Mouse (Mus musculus) liver, postnatal 0 days (tissue): ENCODE measurements at regions not wholly inside any gene's neighbourhood (a gene's known extent, or its start where the extent isn't known, plus 50 kb on each side); places are given as distances from the start of the nearest gene placed in this dataset.

ENCODE experiments used
- ATAC-seq: fragments of 200-750 bp; cut with Nextera tagmentation; 2 replicates; pipeline ENCODE4 v1.8.0; 2017; ENCODE audit warnings: mild to moderate bottlenecking, moderate library complexity
- DNase-seq: peaks from one replicate; pipeline ENCODE4 v3.0.0-alpha.2; 2016
- H3K27ac ChIP-seq: fragments of 300-500 bp; sonication (generic); 2 replicates; pipeline ENCODE4 v1.5.1; 2014; ENCODE audit warnings: antibody characterized with exemption, moderate library complexity, mild to moderate bottlenecking, low read depth
- H3K27me3 ChIP-seq: fragments of 300-500 bp; sonication (generic); 2 replicates; pipeline ENCODE4 v1.6.1; 2014; ENCODE audit warnings: low read length, control low read depth, mixed read lengths; ENCODE audit not compliant: insufficient read depth
- H3K36me3 ChIP-seq: fragments of 300-500 bp; sonication (generic); replicated peaks from 2 replicates; pipeline ENCODE4 v1.6.1; 2014; ENCODE audit warnings: mild to moderate bottlenecking, control low read depth, low read length, moderate library complexity, mixed read lengths; ENCODE audit not compliant: insufficient read depth
- H3K4me1 ChIP-seq: fragments of 300-500 bp; sonication (generic); 2 replicates; pipeline ENCODE4 v1.6.1; 2014; ENCODE audit warnings: antibody characterized with exemption, mild to moderate bottlenecking, control low read depth; ENCODE audit not compliant: insufficient read depth
- H3K4me2 ChIP-seq: fragments of 300-500 bp; sonication (generic); 2 replicates; pipeline ENCODE4 v1.6.1; 2014; ENCODE audit warnings: low read depth, mild to moderate bottlenecking, low read length, moderate library complexity, mixed read lengths
- H3K4me3 ChIP-seq: fragments of 300-500 bp; sonication (generic); 2 replicates; pipeline ENCODE4 v1.5.1; 2014; ENCODE audit warnings: low read depth, low read length
- H3K9ac ChIP-seq: fragments of 300-500 bp; sonication (generic); replicated peaks from 2 replicates; pipeline ENCODE4 v1.6.1; 2014; ENCODE audit warnings: mild to moderate bottlenecking, moderate library complexity
- H3K9me3 ChIP-seq: fragments of 300-500 bp; sonication (generic); 2 replicates; pipeline ENCODE4 v1.6.1; 2016; ENCODE audit warnings: mild to moderate bottlenecking, control low read depth, low read length, mixed read lengths
- CTCF ChIP-seq: sonication (generic); IDR thresholded peaks from 2 replicates; pipeline ENCODE4 v1.5.1; 2016; ENCODE audit warnings: antibody characterized with exemption, low read depth
- EP300 ChIP-seq: IDR thresholded peaks from 2 replicates; pipeline ENCODE4 v1.6.1; 2016; ENCODE audit warnings: antibody characterized with exemption, low read depth, mild to moderate bottlenecking
- WGBS: fragments of 180-500 bp; shearing (Covaris S2); extraction: QIAGEN DNeasy Blood & Tissue Kit; methylation state at CpG from one replicate; pipeline ENCODE4 v1.1.7; 2014; ENCODE audit not compliant: insufficient replicate concordance; 5-methylcytosine and 5-hydroxymethylcytosine counted together

- Histone ChIP-seq H3K4me2 (no peak overlapping the region), H3K4me3 (no peak overlapping the region), H3K27me3 (no peaks in the 10 kb centered on the region), H3K9me3 (no peaks in the 10 kb centered on the region), H3K4me1 (no peaks in the 10 kb centered on the region), H3K9ac (no peak overlapping the region), H3K27ac (no peak overlapping the region), H3K36me3 (no peaks in the 10 kb centered on the region)
- ATAC-seq (no peak), DNase-seq (no peak)
- TF ChIP-seq CTCF (no peak), EP300 (no peak)
- WGBS: 85% methylated on average over 4 of the region's 4 CpGs
Observed at GRCm38 (mm10) chr14:71895468-71895867, 596.2 kb downstream of the Gm9195 start.

GRCm38 (mm10) chr14:71894811-71895210, 596.8 kb downstream of the Gm9195 start:
- TF ChIP-seq EP300 (no peak), CTCF (no peak)
- 72% methylated on average over 4 of the region's 4 CpGs for WGBS
- H3K36me3 ChIP-seq: no peaks in the 10 kb centered on the region
- no peaks in the 10 kb centered on the region for H3K27me3 ChIP-seq
- H3K4me3 ChIP-seq: no peak overlapping the region
- ATAC-seq (no peak), DNase-seq (no peak)
- H3K4me2 ChIP-seq: no peak overlapping the region
- H3K27ac ChIP-seq: no peak overlapping the region
- no peak overlapping the region for H3K9ac ChIP-seq
- no peaks in the 10 kb centered on the region for H3K4me1 ChIP-seq
- no peaks in the 10 kb centered on the region for H3K9me3 ChIP-seq

GRCm38 (mm10) chr14:71893361-71893760, 598.3 kb downstream of the Gm9195 start:
- WGBS: 75% methylated on average over 1 of the region's 1 CpGs
- no peak overlapping the region for H3K9ac ChIP-seq
- H3K4me1 ChIP-seq: no peaks in the 10 kb centered on the region
- no peak for TF ChIP-seq EP300
- no peak for TF ChIP-seq CTCF
- no peak overlapping the region for H3K4me2 ChIP-seq
- H3K27ac ChIP-seq: no peak overlapping the region
- H3K36me3 ChIP-seq: no peaks in the 10 kb centered on the region
- DNase-seq (no peak), ATAC-seq (no peak)
- no peak overlapping the region for H3K4me3 ChIP-seq
- H3K9me3 ChIP-seq: no peaks in the 10 kb centered on the region
- no peaks in the 10 kb centered on the region for H3K27me3 ChIP-seq

- no peak overlapping the region for H3K9ac ChIP-seq
- H3K27ac ChIP-seq: no peak overlapping the region
- ATAC-seq: no peak
- no peak for DNase-seq
- H3K4me3 ChIP-seq: no peak overlapping the region
- H3K4me1 ChIP-seq: no peaks in the 10 kb centered on the region
- 61% methylated on average over 1 of the region's 1 CpGs for WGBS
- TF ChIP-seq EP300: no peak
- no peak for TF ChIP-seq CTCF
- H3K4me2 ChIP-seq: no peak overlapping the region
- no peaks in the 10 kb centered on the region for H3K27me3 ChIP-seq
- no peaks in the 10 kb centered on the region for H3K9me3 ChIP-seq
- no peaks in the 10 kb centered on the region for H3K36me3 ChIP-seq
Observed at GRCm38 (mm10) chr14:71891667-71892066, 600.0 kb downstream of the Gm9195 start.

- ATAC-seq (no peak), DNase-seq (no peak)
- H3K4me3 ChIP-seq: no peak overlapping the region
- H3K4me1 ChIP-seq: no peaks in the 10 kb centered on the region
- TF ChIP-seq EP300: no peak
- no peak for TF ChIP-seq CTCF
- no peak overlapping the region for H3K4me2 ChIP-seq
- H3K27ac ChIP-seq: no peak overlapping the region
- no peak overlapping the region for H3K9ac ChIP-seq
- no peaks in the 10 kb centered on the region for H3K9me3 ChIP-seq
- no peaks in the 10 kb centered on the region for H3K27me3 ChIP-seq
- H3K36me3 ChIP-seq: no peaks in the 10 kb centered on the region
- 85% methylated on average over 2 of the region's 2 CpGs for WGBS
Observed at GRCm38 (mm10) chr14:71882871-71883270, 608.8 kb downstream of the Gm9195 start.

GRCm38 (mm10) chr14:71845546-71845945, 646.1 kb downstream of the Gm9195 start:
- H3K27me3 ChIP-seq: no peaks in the 10 kb centered on the region
- no peak for ATAC-seq
- TF ChIP-seq CTCF (no peak), EP300 (no peak)
- DNase-seq: no peak
- H3K36me3 ChIP-seq: no peaks in the 10 kb centered on the region
- H3K9me3 ChIP-seq: no peaks in the 10 kb centered on the region
- no peak overlapping the region for H3K27ac ChIP-seq
- H3K4me3 ChIP-seq: no peak overlapping the region
- no peak overlapping the region for H3K9ac ChIP-seq
- no peak overlapping the region for H3K4me2 ChIP-seq
- H3K4me1 ChIP-seq: no peaks in the 10 kb centered on the region

- 78% methylated on average over 13 of the region's 13 CpGs for WGBS
- no peak for ATAC-seq
- no peak overlapping the region for H3K9ac ChIP-seq
- H3K4me3 ChIP-seq: no peak overlapping the region
- no peak for DNase-seq
- no peaks in the 10 kb centered on the region for H3K4me1 ChIP-seq
- H3K9me3 ChIP-seq: no peaks in the 10 kb centered on the region
- TF ChIP-seq CTCF: no peak
- no peak for TF ChIP-seq EP300
- no peaks in the 10 kb centered on the region for H3K36me3 ChIP-seq
- no peak overlapping the region for H3K4me2 ChIP-seq
- no peaks in the 10 kb centered on the region for H3K27me3 ChIP-seq
- no peak overlapping the region for H3K27ac ChIP-seq
Observed at GRCm38 (mm10) chr14:71808863-71809487, 682.7 kb downstream of the Gm9195 start.
